Mouse (Mus musculus) retina, postnatal 1 day (tissue): ENCODE measurements around the gene Atg5.

Source experiments
- DNase-seq: peaks from one replicate; pipeline ENCODE4 v3.0.0-alpha.2; 2012

Gene Atg5

GRCm38 (mm10) chr10:44268145-44268860 lies at the start of gene Atg5:
TSS of gene Atg5 (plus strand) at chr10:44268358.
- DNase-seq = peak; percentile 99

GRCm38 (mm10) chr10:44219073-44219472 lies 49.1 kb upstream of the Atg5 start:
- DNase-seq = peak; percentile 17

GRCm38 (mm10) chr10:44224345-44224744 lies 43.8 kb upstream of the Atg5 start:
- no peak for DNase-seq

GRCm38 (mm10) chr10:44233351-44233750 lies 34.8 kb upstream of the Atg5 start:
- peak; percentile 53 for DNase-seq

GRCm38 (mm10) chr10:44235298-44235697 lies 32.9 kb upstream of the Atg5 start:
- peak; percentile 48 for DNase-seq

GRCm38 (mm10) chr10:44256624-44257023 lies 11.5 kb upstream of the Atg5 start:
- peak; percentile 19 for DNase-seq

GRCm38 (mm10) chr10:44265835-44266234 lies 2.3 kb upstream of the Atg5 start:
- DNase-seq = no peak

GRCm38 (mm10) chr10:44266561-44266960 lies 1.6 kb upstream of the Atg5 start:
- no peak for DNase-seq

- peak; percentile 4 for DNase-seq
These were observed 574 bp upstream of the Atg5 start for GRCm38 (mm10) chr10:44267426-44268142.

GRCm38 (mm10) chr10:44269211-44269610 lies 1.1 kb downstream of the Atg5 start:
- DNase-seq = no peak

- DNase-seq = no peak
These were observed 14.2 kb downstream of the Atg5 start for GRCm38 (mm10) chr10:44282323-44282722.

GRCm38 (mm10) chr10:44285106-44285505 lies 16.9 kb downstream of the Atg5 start:
- DNase-seq = no peak

- no peak for DNase-seq
These were observed 17.8 kb downstream of the Atg5 start for GRCm38 (mm10) chr10:44285935-44286334.

- no peak for DNase-seq
These were observed 22.7 kb downstream of the Atg5 start for GRCm38 (mm10) chr10:44290876-44291275.

GRCm38 (mm10) chr10:44292205-44292604 lies 24.0 kb downstream of the Atg5 start:
- DNase-seq = peak; percentile 52

GRCm38 (mm10) chr10:44299165-44299564 lies 31.0 kb downstream of the Atg5 start:
- no peak for DNase-seq

GRCm38 (mm10) chr10:44300078-44300477 lies 31.9 kb downstream of the Atg5 start:
- DNase-seq = no peak

- DNase-seq = no peak
These were observed 35.6 kb downstream of the Atg5 start for GRCm38 (mm10) chr10:44303648-44304329.

GRCm38 (mm10) chr10:44304330-44304717 lies 36.2 kb downstream of the Atg5 start:
- no peak for DNase-seq

GRCm38 (mm10) chr10:44304845-44305244 lies 36.7 kb downstream of the Atg5 start:
- DNase-seq = no peak

GRCm38 (mm10) chr10:44306308-44306707 lies 38.1 kb downstream of the Atg5 start:
- no peak for DNase-seq

- DNase-seq = no peak
These were observed 40.1 kb downstream of the Atg5 start for GRCm38 (mm10) chr10:44308280-44308679.

GRCm38 (mm10) chr10:44309250-44309649 lies 41.1 kb downstream of the Atg5 start:
- no peak for DNase-seq

- no peak for DNase-seq
These were observed 47.1 kb downstream of the Atg5 start for GRCm38 (mm10) chr10:44315276-44315675.
